Comparison of ENCODE assay signal across 16 mouse cellular contexts in genomic region chr14:80172799-80173484, GRCm38 (mm10).
A peak's percentile ranks its signal among the peaks of the same experiment; 100 is the strongest.
DNase-seq lines count a peak whose midpoint lies in the region; ATAC-seq and TF ChIP-seq lines count a peak whose summit lies in the region.
"Had no signal": no experiment of that assay in that cellular context is flagged by ENCODE, and none has a peak within 500 bp of the region (broad histone marks: within the 10 kb centered on the region; RNA-seq: fewer than 3 reads in every experiment).

No protein-coding gene starts in this region.

- H3K9ac ChIP-seq in lung, embryonic 15.5 days: no peak overlapping the region
- H3K9ac ChIP-seq in embryonic facial prominence, embryonic 14.5 days (ENCODE audit: low read depth, low read length): no peak overlapping the region
- no peak overlapping the region for H3K9ac ChIP-seq in hindbrain, embryonic 13.5 days

- peak; percentile 70; the same call in 1 of the 2 replicates for ATAC-seq in lung, embryonic 15.5 days (ENCODE audit: borderline replicate concordance, extremely low read depth, low FRiP score, low TSS enrichment)
- peak; percentile 70; the same call in 1 of the 2 replicates for ATAC-seq in embryonic facial prominence, embryonic 14.5 days (ENCODE audit: low read depth)
- ATAC-seq in hindbrain, embryonic 13.5 days (ENCODE audit: low FRiP score): peak; percentile 70
- ATAC-seq: CD4-positive, CD25-positive, alpha-beta regulatory T cell, adult 4 months; intestine, postnatal 0 days; Patski had no signal

- no peaks in the 10 kb centered on the region for H3K9me3 ChIP-seq in lung, embryonic 15.5 days
- no peaks in the 10 kb centered on the region for H3K9me3 ChIP-seq in embryonic facial prominence, embryonic 14.5 days (ENCODE audit: control insufficient read depth, low read length)
- no peaks in the 10 kb centered on the region for H3K9me3 ChIP-seq in hindbrain, embryonic 13.5 days

- no peak overlapping the region for H3K4me3 ChIP-seq in lung, embryonic 15.5 days
- H3K4me3 ChIP-seq in lung, adult 2 months (replicated peaks; ENCODE audit: extremely low read depth, low read depth, low read length): no peak overlapping the region
- no peak overlapping the region for H3K4me3 ChIP-seq in embryonic facial prominence, embryonic 14.5 days (ENCODE audit: low read depth, low read length)
- H3K4me3 ChIP-seq in hindbrain, embryonic 13.5 days: no peak overlapping the region

- WGBS in lung, embryonic 15.5 days: 42% methylated on average over 4 of the region's 4 CpGs
- WGBS in lung, adult 2 months: 42% methylated on average over 4 of the region's 4 CpGs
- WGBS in embryonic facial prominence, embryonic 14.5 days: 37% methylated on average over 4 of the region's 4 CpGs
- 29% methylated on average over 4 of the region's 4 CpGs for WGBS in hindbrain, embryonic 13.5 days

- no peak for TF ChIP-seq POLR2A in lung, adult 2 months (IDR thresholded peaks at IDR 0.05; ENCODE audit: borderline replicate concordance, extremely low read depth, low read depth, low read length)

- H3K27ac ChIP-seq in lung, embryonic 15.5 days: no peak overlapping the region
- H3K27ac ChIP-seq in embryonic facial prominence, embryonic 14.5 days (replicated peaks; ENCODE audit: low read depth, low read length): no peak overlapping the region
- no peak overlapping the region for H3K27ac ChIP-seq in hindbrain, embryonic 13.5 days
- H3K27ac ChIP-seq: macrophage had no signal

- no peaks in the 10 kb centered on the region for H3K4me1 ChIP-seq in lung, embryonic 15.5 days
- no peaks in the 10 kb centered on the region for H3K4me1 ChIP-seq in lung, adult 2 months (ENCODE audit: control insufficient read depth, insufficient read depth, low read length)
- 0 out of 2 replicates have a peak, but pooled peaks cover 5% of the 10 kb centered on the region for H3K4me1 ChIP-seq in embryonic facial prominence, embryonic 14.5 days (ENCODE audit: control insufficient read depth, insufficient read depth, low read length)
- peaks cover 21% of the 10 kb centered on the region for H3K4me1 ChIP-seq in hindbrain, embryonic 13.5 days (replicated peaks)

- no peak for DNase-seq in lung, adult 2 months
- DNase-seq in embryonic facial prominence, embryonic 14.5 days (ENCODE audit: low spot score): peak; percentile 45
- peak; percentile 6 for DNase-seq in retina, adult 2 months (ENCODE audit: low read depth, low spot score)
- no peak for DNase-seq in layer of hippocampus, adult 9-10 months (ENCODE audit: low spot score)
- no peak for DNase-seq in thymus, postnatal 4 days
- DNase-seq: adrenal gland, postnatal 10 days; cerebellum, adult 11 months; gastrocnemius, postnatal 10 days; liver; thymus, adult 2 months had no signal

- H3K27me3 ChIP-seq in lung, embryonic 15.5 days: no peaks in the 10 kb centered on the region
- no peaks in the 10 kb centered on the region for H3K27me3 ChIP-seq in embryonic facial prominence, embryonic 14.5 days (replicated peaks; ENCODE audit: control insufficient read depth, insufficient read depth, low read length)
- H3K27me3 ChIP-seq in hindbrain, embryonic 13.5 days: no peaks in the 10 kb centered on the region

- no peak overlapping the region for H3K4me2 ChIP-seq in lung, embryonic 15.5 days
- no peak overlapping the region for H3K4me2 ChIP-seq in embryonic facial prominence, embryonic 14.5 days (ENCODE audit: low read depth, low read length)
- no peak overlapping the region for H3K4me2 ChIP-seq in hindbrain, embryonic 13.5 days

- no peaks in the 10 kb centered on the region for H3K36me3 ChIP-seq in lung, embryonic 15.5 days
- no peaks in the 10 kb centered on the region for H3K36me3 ChIP-seq in embryonic facial prominence, embryonic 14.5 days (ENCODE audit: control insufficient read depth, insufficient read depth, low read length)
- H3K36me3 ChIP-seq in hindbrain, embryonic 13.5 days: no peaks in the 10 kb centered on the region

- TF ChIP-seq CTCF in lung, adult 2 months (IDR thresholded peaks at IDR 0.05; ENCODE audit: insufficient read depth, low read length): no peak

Comparison
In these comparisons a context has a peak if more than half of its experiments do, and no peak if none do; other contexts are left out.
1. DNase-seq: peak in embryonic facial prominence, embryonic 14.5 days (single experiment) and retina, adult 2 months (single experiment); none in lung, adult 2 months (single experiment), layer of hippocampus, adult 9-10 months (single experiment) and thymus, postnatal 4 days (single experiment).
2. Peak in every context shown above with its lines, with median percentiles within 50 percentile points of each other: ATAC-seq.